Mouse (Mus musculus): ENCODE results near the gene Zdhhc18.

DNA sequence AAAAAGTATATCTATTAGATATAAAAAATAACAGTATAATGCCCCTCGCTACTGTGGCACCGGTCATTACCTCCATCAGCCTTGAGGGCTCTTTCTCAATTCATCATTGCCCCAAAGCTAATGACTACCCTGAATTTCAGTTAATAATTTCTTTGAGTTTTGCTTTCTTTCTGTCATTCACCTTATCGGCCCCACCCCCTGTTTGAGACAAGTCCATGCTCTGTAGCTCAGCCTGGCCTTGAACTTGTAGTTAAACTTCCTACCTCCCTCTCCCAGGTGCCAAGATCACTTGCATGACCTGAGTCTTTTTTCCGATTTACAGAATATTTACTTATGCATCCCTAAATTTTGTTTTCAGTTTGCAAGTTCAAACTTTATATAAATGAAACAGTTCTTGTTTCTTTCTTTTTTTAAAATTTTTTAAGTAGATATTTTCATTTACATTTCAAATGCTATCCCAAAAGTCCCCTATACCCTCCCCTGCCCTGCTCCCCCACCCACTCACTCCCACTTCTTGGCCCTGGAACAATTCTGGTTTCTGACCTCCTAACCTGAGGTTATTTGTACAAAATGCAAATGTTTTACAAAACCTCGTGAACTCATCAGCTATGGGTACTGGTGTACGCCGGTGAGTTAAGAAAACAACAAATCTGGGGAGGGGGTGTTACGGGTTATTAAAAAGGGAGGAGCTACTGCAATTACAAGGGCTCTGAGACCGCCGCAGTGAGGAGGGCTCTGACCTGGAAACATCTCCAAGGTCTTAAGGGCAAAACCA, 80.5 kb downstream of the Zdhhc18 start:
- TF ChIP-seq GATA1 (IDR thresholded peaks at IDR 0.05; ENCODE audit: borderline replicate concordance, low read length) = no peak
- TF ChIP-seq FLI1 (IDR thresholded peaks at IDR 0.05; ENCODE audit: low read length) = no peak
